Mouse (Mus musculus): Measurements from ENCODE around the gene Ndufs5. TPM values are rescaled to one million over a fixed set of nuclear protein-coding genes. Genes with fewer than 3 reads are reported as not detected.
A peak's percentile ranks its signal among the peaks of the same experiment; 100 is the strongest.

The Ndufs5 gene
- polyA plus RNA-seq (2014; fragmentation: Nextera tagmentation; extraction: Ambion mirVana), result 327 and 334 TPM in 2 replicates

DNA sequence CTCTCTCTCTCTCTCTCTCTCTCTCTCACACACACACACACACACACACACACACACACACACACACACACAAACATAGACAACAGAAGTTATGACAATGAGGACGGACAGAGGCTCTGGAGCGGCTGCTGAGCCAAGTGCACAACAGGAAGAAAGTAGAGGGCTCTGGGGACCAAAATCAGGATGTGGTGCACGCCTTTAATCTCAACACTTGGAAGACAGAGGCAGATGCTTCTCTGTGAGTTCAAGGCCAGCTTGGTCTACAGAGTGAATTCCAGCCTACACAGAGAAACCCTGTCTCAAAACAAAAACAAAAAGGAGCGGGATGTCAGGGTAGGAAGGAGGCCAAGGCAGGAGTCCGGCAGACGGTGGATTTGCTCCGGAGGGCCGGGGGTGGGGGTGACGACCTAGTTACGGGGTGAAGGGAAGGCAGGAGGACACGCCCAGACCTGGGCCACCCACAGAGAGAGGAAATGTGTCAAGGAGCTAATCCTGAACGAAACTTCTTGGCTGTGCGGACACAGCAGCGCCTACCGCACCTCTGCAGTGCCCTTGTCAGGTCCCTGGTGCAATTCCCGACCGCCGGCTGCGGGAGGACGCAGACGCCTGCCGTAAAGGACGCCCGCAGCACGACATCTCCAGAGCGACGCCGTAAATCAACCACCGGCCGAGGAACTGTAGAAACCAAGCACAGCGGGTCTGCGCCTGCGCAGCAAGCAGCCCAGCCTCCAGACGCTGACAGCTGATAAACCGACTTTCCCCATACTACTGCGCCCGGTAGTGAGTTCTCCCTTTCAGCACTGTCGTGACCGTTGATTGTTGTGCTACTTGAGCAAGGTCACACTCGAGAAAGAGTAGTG is at the start of gene Ndufs5:
Gene Ndufs5, minus strand, starts transcription at position 629 of the 860 bp plus-strand sequence.
- ATAC-seq (ENCODE audit: insufficient number of reproducible peaks, low FRiP score, low TSS enrichment, low read depth) (peak; percentile 96), DNase-seq (ENCODE audit: low spot score) (peak; percentile 95)
- no peaks in the 10 kb centered on the region for H3K9me3 ChIP-seq (ENCODE audit: control insufficient read depth, low read length)
- WGBS, result under 1% methylated on average over 40 of the region's 40 CpGs
- H3K27ac ChIP-seq (replicated peaks; ENCODE audit: low read depth, low read length), result no peak within 1 kb of the TSS
- peak within 1 kb of the TSS; percentile 68 for H3K9ac ChIP-seq (ENCODE audit: low read length)
- no peaks in the 10 kb centered on the region for H3K4me1 ChIP-seq (ENCODE audit: control insufficient read depth, insufficient read depth, low read length)
- H3K4me2 ChIP-seq (ENCODE audit: low read depth, severe bottlenecking), result peak within 1 kb of the TSS; percentile 56
- H3K27me3 ChIP-seq (ENCODE audit: control insufficient read depth, insufficient read depth, low read length), result no peaks in the 10 kb centered on the region
- no peaks in the 10 kb centered on the region; the same call in 1 of the 2 replicates for H3K36me3 ChIP-seq (ENCODE audit: control insufficient read depth, insufficient read depth, low read length)
- H3K4me3 ChIP-seq (ENCODE audit: low read depth, low read length), result peak within 1 kb of the TSS; percentile 76

DNA sequence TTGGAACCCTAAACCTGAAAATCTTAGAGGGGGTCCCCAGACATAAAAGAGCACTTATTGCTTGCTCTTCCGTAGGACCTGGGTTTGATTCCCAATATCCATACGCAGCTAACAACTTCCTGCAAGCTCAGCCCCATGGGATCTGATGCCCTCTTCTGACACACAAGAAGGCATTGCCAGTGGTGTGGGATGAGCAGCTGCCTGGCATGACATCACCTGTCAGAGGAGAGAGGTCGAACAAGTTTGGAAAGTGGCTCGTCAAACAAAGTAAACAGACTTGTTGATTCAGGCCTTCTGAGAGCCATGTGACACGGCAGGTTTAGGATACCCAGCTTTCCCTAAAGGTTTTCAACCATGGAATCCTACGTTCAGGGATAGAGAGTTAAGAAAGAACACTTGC is 47.1 kb upstream of the Ndufs5 start:
- no peaks in the 10 kb centered on the region for H3K27me3 ChIP-seq (ENCODE audit: control insufficient read depth, insufficient read depth, low read length)
- DNase-seq (ENCODE audit: low spot score), result no peak
- ATAC-seq (ENCODE audit: insufficient number of reproducible peaks, low FRiP score, low TSS enrichment, low read depth), result no peak
- H3K27ac ChIP-seq (replicated peaks; ENCODE audit: low read depth, low read length), result no peak overlapping the region
- H3K4me2 ChIP-seq (ENCODE audit: low read depth, severe bottlenecking), result no peak overlapping the region
- WGBS, result 79% methylated on average over 6 of the region's 6 CpGs
- H3K9ac ChIP-seq (ENCODE audit: low read length), result no peak overlapping the region
- H3K36me3 ChIP-seq (ENCODE audit: control insufficient read depth, insufficient read depth, low read length), result no peaks in the 10 kb centered on the region
- H3K4me1 ChIP-seq (ENCODE audit: control insufficient read depth, insufficient read depth, low read length), result no peaks in the 10 kb centered on the region
- H3K9me3 ChIP-seq (ENCODE audit: control insufficient read depth, low read length), result no peaks in the 10 kb centered on the region
- H3K4me3 ChIP-seq (ENCODE audit: low read depth, low read length), result no peak overlapping the region

- H3K27ac ChIP-seq (replicated peaks; ENCODE audit: low read depth, low read length), result no peak overlapping the region
- no peaks in the 10 kb centered on the region for H3K4me1 ChIP-seq (ENCODE audit: control insufficient read depth, insufficient read depth, low read length)
- 48% methylated on average over 4 of the region's 4 CpGs for WGBS
- no peak overlapping the region for H3K4me2 ChIP-seq (ENCODE audit: low read depth, severe bottlenecking)
- no peaks in the 10 kb centered on the region for H3K27me3 ChIP-seq (ENCODE audit: control insufficient read depth, insufficient read depth, low read length)
- H3K4me3 ChIP-seq (ENCODE audit: low read depth, low read length), result no peak overlapping the region
- DNase-seq (ENCODE audit: low spot score) (no peak), ATAC-seq (ENCODE audit: insufficient number of reproducible peaks, low FRiP score, low TSS enrichment, low read depth) (no peak)
- no peaks in the 10 kb centered on the region for H3K36me3 ChIP-seq (ENCODE audit: control insufficient read depth, insufficient read depth, low read length)
- H3K9ac ChIP-seq (ENCODE audit: low read length), result no peak overlapping the region
- no peaks in the 10 kb centered on the region for H3K9me3 ChIP-seq (ENCODE audit: control insufficient read depth, low read length)
These were observed 40.3 kb upstream of the Ndufs5 start for GRCm38 (mm10) chr4:123758306-123758705.

DNA sequence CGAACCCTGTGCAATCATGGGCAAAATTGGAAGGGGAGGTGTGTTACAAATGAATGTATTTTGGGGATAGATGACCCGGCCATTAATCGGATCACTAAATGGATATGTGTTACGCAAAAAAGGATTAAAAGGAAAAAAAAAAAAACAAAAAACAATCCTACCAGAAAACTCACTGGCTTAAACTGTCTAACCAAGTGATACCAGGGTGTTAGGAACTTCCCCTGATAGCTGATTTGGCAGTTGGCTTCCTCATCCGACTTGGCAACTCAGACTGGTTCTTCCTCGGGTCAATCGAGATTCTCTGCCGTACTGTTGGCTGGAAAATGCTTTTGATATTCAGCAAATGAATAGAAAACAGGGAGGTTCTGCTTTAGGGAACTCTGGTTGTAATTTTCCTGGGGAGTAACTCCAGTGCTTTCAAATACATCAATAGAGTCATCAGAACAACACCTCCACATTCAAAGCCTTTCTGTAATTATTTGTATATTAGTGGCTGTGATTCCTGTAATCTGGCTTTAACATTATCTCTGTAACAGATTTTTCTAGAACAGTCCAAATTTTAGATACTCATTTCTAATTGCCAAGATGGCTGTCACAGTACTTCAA is 32.8 kb upstream of the Ndufs5 start:
- H3K27me3 ChIP-seq (ENCODE audit: control insufficient read depth, insufficient read depth, low read length), result no peaks in the 10 kb centered on the region
- H3K4me2 ChIP-seq (ENCODE audit: low read depth, severe bottlenecking), result peak overlapping the region; percentile 86; the same call in 1 of the 2 replicates
- no peak overlapping the region for H3K27ac ChIP-seq (replicated peaks; ENCODE audit: low read depth, low read length)
- ATAC-seq (ENCODE audit: insufficient number of reproducible peaks, low FRiP score, low TSS enrichment, low read depth), result no peak; the same call in 1 of the 2 replicates
- 4% methylated on average over 8 of the region's 8 CpGs for WGBS
- no peaks in the 10 kb centered on the region for H3K9me3 ChIP-seq (ENCODE audit: control insufficient read depth, low read length)
- peaks cover 7% of the 10 kb centered on the region for H3K4me1 ChIP-seq (ENCODE audit: control insufficient read depth, insufficient read depth, low read length)
- no peaks in the 10 kb centered on the region for H3K36me3 ChIP-seq (ENCODE audit: control insufficient read depth, insufficient read depth, low read length)
- H3K9ac ChIP-seq (ENCODE audit: low read length), result no peak overlapping the region
- DNase-seq (ENCODE audit: low spot score), result no peak
- peak overlapping the region; percentile 98 for H3K4me3 ChIP-seq (ENCODE audit: low read depth, low read length)

DNA sequence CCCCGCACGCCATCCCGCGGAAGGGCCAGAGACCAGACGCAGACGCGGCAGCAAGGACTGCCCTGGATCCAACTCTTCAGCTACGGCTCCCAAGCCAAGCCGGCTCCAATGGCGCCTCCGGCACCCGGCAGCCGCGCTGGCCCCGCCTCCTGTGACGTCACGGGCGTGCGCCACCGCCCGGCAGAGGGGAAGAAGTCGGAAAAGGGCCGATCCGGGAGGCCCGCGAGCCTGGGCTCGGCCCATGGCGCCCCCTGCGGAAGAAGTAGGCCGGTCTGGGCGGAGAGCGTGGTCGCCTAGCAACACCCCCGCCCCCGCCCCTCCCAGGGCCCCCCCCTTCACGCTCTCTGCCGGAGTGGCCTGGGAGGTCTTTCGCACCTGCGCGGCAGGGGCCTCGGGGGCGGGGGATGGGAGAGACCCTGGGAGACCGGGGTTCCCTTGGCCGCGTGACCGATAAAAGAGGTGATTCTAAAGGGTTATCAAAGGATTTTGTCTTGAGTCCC is 32.2 kb upstream of the Ndufs5 start, which contains the start of gene Akirin1:
Gene Akirin1, minus strand, starts transcription at position 194 of the 500 bp plus-strand sequence.
- peak within 1 kb of the TSS; percentile 42; the same call in 1 of the 2 replicates for H3K27ac ChIP-seq (replicated peaks; ENCODE audit: low read depth, low read length)
- peak; percentile 98 for DNase-seq (ENCODE audit: low spot score)
- H3K36me3 ChIP-seq (ENCODE audit: control insufficient read depth, insufficient read depth, low read length), result no peaks in the 10 kb centered on the region
- 0% methylated on average over 46 of the region's 46 CpGs for WGBS
- H3K4me1 ChIP-seq (ENCODE audit: control insufficient read depth, insufficient read depth, low read length), result peaks cover 7% of the 10 kb centered on the region
- peak; percentile 97 for ATAC-seq (ENCODE audit: insufficient number of reproducible peaks, low FRiP score, low TSS enrichment, low read depth)
- no peaks in the 10 kb centered on the region for H3K9me3 ChIP-seq (ENCODE audit: control insufficient read depth, low read length)
- peak within 1 kb of the TSS; percentile 98 for H3K4me3 ChIP-seq (ENCODE audit: low read depth, low read length)
- H3K9ac ChIP-seq (ENCODE audit: low read length), result peak within 1 kb of the TSS; percentile 77
- no peaks in the 10 kb centered on the region for H3K27me3 ChIP-seq (ENCODE audit: control insufficient read depth, insufficient read depth, low read length)
- peak within 1 kb of the TSS; percentile 86 for H3K4me2 ChIP-seq (ENCODE audit: low read depth, severe bottlenecking)

GRCm38 (mm10) chr4:123749484-123750130 is 31.6 kb upstream of the Ndufs5 start:
- DNase-seq (ENCODE audit: low spot score), result no peak
- Histone ChIP-seq H3K4me2 (ENCODE audit: low read depth, severe bottlenecking) (peak overlapping the region; percentile 86), H3K9me3 (ENCODE audit: control insufficient read depth, low read length) (no peaks in the 10 kb centered on the region), H3K36me3 (ENCODE audit: control insufficient read depth, insufficient read depth, low read length) (no peaks in the 10 kb centered on the region), H3K27ac (replicated peaks; ENCODE audit: low read depth, low read length) (peak overlapping the region; percentile 42; the same call in 1 of the 2 replicates), H3K4me1 (ENCODE audit: control insufficient read depth, insufficient read depth, low read length) (peaks cover 7% of the 10 kb centered on the region), H3K27me3 (ENCODE audit: control insufficient read depth, insufficient read depth, low read length) (no peaks in the 10 kb centered on the region), H3K4me3 (ENCODE audit: low read depth, low read length) (peak overlapping the region; percentile 98), H3K9ac (ENCODE audit: low read length) (peak overlapping the region; percentile 77)
- no peak for ATAC-seq (ENCODE audit: insufficient number of reproducible peaks, low FRiP score, low TSS enrichment, low read depth)
- WGBS, result under 1% methylated on average over 55 of the region's 55 CpGs

DNA sequence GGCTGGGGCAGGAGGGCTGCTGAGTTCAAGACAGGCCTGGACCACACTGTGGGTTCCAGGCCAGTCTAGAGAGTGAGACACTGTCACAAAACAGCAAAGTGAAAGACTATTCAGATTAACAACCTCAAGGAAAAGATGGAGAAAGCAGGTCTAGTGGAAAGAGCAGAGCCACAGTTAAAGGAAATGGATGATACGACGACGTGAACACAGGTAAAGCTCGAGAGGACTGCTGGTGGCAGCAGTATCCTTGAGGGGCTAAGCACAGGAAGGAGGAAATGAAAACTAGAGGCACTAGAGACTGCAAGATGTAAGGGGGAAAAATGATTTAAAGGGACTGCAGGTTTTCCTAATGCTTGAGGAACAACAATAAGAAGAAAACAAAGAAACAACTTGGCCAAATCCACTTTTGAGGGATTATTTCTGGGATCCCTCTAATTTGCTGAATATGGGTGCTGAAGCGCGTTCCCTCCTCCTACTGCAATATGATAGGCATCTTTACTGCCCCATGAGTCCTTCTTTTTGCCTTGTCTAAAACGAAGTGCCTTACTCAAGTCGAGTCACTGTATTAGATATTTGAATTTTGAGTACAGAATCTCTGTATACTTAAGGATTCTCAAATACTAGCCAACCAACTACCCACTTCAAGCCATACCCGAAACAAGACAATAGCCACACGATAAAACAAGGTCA is 30.9 kb upstream of the Ndufs5 start:
- ATAC-seq (ENCODE audit: insufficient number of reproducible peaks, low FRiP score, low TSS enrichment, low read depth) (no peak), DNase-seq (ENCODE audit: low spot score) (no peak)
- Histone ChIP-seq H3K9ac (ENCODE audit: low read length) (peak overlapping the region; percentile 77), H3K27ac (replicated peaks; ENCODE audit: low read depth, low read length) (no peak overlapping the region), H3K4me2 (ENCODE audit: low read depth, severe bottlenecking) (peak overlapping the region; percentile 86), H3K36me3 (ENCODE audit: control insufficient read depth, insufficient read depth, low read length) (no peaks in the 10 kb centered on the region), H3K27me3 (ENCODE audit: control insufficient read depth, insufficient read depth, low read length) (no peaks in the 10 kb centered on the region), H3K4me1 (ENCODE audit: control insufficient read depth, insufficient read depth, low read length) (peaks cover 7% of the 10 kb centered on the region), H3K4me3 (ENCODE audit: low read depth, low read length) (peak overlapping the region; percentile 98), H3K9me3 (ENCODE audit: control insufficient read depth, low read length) (no peaks in the 10 kb centered on the region)
- WGBS, result 21% methylated on average over 10 of the region's 10 CpGs

All from limb, embryonic 11.5 days (tissue).